Mouse (Mus musculus) ES-E14 (cell line): Measurements from ENCODE around the gene Itpr2. TPM values are rescaled to one million over a fixed set of nuclear protein-coding genes. Genes with fewer than 3 reads are reported as not detected.

ENCODE experiments used
- DNase-seq: peaks from one replicate; pipeline ENCODE4 v3.0.0-alpha.2; 2013; ENCODE audit warnings: low read depth, low spot score
- H3K27ac ChIP-seq: 2 replicates; pipeline ENCODE4 v1.5.1; 2012; ENCODE audit warnings: low read depth, mild to moderate bottlenecking, low read length, moderate library complexity, mixed read lengths; ENCODE audit not compliant: poor library complexity, insufficient read depth, severe bottlenecking
- H3K36me3 ChIP-seq: 2 replicates; pipeline ENCODE4 v1.6.1; 2012; ENCODE audit warnings: mild to moderate bottlenecking, low read length, moderate library complexity, mixed read lengths; ENCODE audit not compliant: control insufficient read depth, poor library complexity, insufficient read depth, severe bottlenecking
- H3K4me1 ChIP-seq, 2 experiments: fragments of 150-350 bp in 1 of 2; sonication (generic) in 1 of 2; 2 replicates each; pipeline ENCODE4 v1.6.1; 2012; ENCODE audit warnings: low read length in 2 of 2, mild to moderate bottlenecking in 1 of 2, mixed read lengths in 1 of 2; ENCODE audit not compliant: control insufficient read depth in 2 of 2, insufficient read depth in 2 of 2, poor library complexity in 1 of 2
- H3K4me3 ChIP-seq, 2 experiments: fragments of 150-350 bp in 1 of 2; sonication (generic) in 1 of 2; 2 replicates each; pipeline ENCODE4 v1.5.1; 2012; ENCODE audit warnings: low read length in 2 of 2, low read depth in 1 of 2, mild to moderate bottlenecking in 1 of 2, mixed read lengths in 1 of 2; ENCODE audit not compliant: insufficient read depth in 1 of 2, poor library complexity in 1 of 2, severe bottlenecking in 1 of 2
- H3K9ac ChIP-seq: 2 replicates; pipeline ENCODE4 v1.6.1; 2012; ENCODE audit warnings: low read depth, mild to moderate bottlenecking, low read length, mixed read lengths; ENCODE audit not compliant: poor library complexity, insufficient read depth, severe bottlenecking
- H3K9me3 ChIP-seq: fragments of 150-350 bp; sonication (generic); 2 replicates; pipeline ENCODE4 v1.6.1; 2012; ENCODE audit warnings: low read depth, mild to moderate bottlenecking, low read length; ENCODE audit not compliant: control insufficient read depth, insufficient read depth
- CHD2 ChIP-seq: IDR thresholded peaks from 2 replicates; pipeline ENCODE4 v1.6.1; 2014; ENCODE audit warnings: mild to moderate bottlenecking, low read depth, low read length, inconsistent platforms
- HCFC1 ChIP-seq: IDR thresholded peaks from 2 replicates; pipeline ENCODE4 v1.6.1; 2012; ENCODE audit warnings: low read length, inconsistent platforms, borderline replicate concordance; ENCODE audit not compliant: insufficient read depth
- MAFK ChIP-seq: IDR thresholded peaks from 2 replicates; pipeline ENCODE4 v1.6.1; 2014; ENCODE audit warnings: mild to moderate bottlenecking, low read depth, low read length, inconsistent platforms; ENCODE audit not compliant: insufficient read depth
- ZC3H11A ChIP-seq: IDR thresholded peaks from 2 replicates; pipeline ENCODE4 v1.6.1; 2012; ENCODE audit warnings: low read depth, mild to moderate bottlenecking, inconsistent platforms, low read length, borderline replicate concordance
- ZNF384 ChIP-seq: IDR thresholded peaks from 2 replicates; pipeline ENCODE4 v1.6.1; 2012; ENCODE audit warnings: low read depth, low read length, inconsistent platforms
- in situ Hi-C, 2 experiments: fragments of 600-800 bp; cut with MboI; formaldehyde crosslinking; loops; one replicate each; pipeline ENCODE4 v1.15.1; 2025; ENCODE audit warnings: low sequenced_read_pairs in 2 of 2, inconsistent platforms in 1 of 2; ENCODE audit not compliant: unreplicated experiment in 2 of 2
- total RNA-seq: library from RNA; depleted of rRNA; stranded (reverse); fragments of 300-350 nt; gene quantifications from 2 replicates; pipeline ENCODE4 v1.2.3, GENCODE M21; 2012

Gene Itpr2
- total RNA-seq, 1 experiment = 1.5 TPM

GRCm38 (mm10) chr6:146513384-146513783, 11.4 kb upstream of the Itpr2 start:
- H3K9me3 ChIP-seq = no peaks in the 10 kb centered on the region
- H3K27ac ChIP-seq = no peak overlapping the region
- DNase-seq = no peak
- no peak overlapping the region for H3K4me3 ChIP-seq
- H3K9ac ChIP-seq = no peak overlapping the region
- no peaks in the 10 kb centered on the region for H3K4me1 ChIP-seq
- TF ChIP-seq ZNF384 (no peak), MAFK (no peak), CHD2 (no peak), HCFC1 (no peak), ZC3H11A (no peak)
- in situ Hi-C loops = no loop called here
- H3K36me3 ChIP-seq = no peaks in the 10 kb centered on the region

DNA sequence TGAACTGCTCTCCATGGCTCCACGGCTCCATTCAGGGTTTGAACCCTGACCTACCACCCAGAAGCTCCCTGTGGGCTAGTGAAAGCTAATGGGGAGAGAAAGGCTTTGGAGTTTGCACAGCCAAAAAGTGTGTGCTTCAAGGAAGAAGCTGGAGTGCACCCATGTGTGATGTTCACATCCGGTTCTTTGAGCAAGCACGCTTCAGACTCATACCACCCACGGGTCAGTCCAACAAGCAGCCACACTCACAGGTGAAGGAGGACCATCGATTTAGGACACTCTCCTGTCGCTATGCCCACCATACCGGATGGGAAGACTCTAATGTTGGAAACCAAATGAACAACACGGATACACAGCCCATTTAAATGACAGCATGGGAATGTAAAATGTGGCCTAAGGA, 9.5 kb upstream of the Itpr2 start:
- TF ChIP-seq ZNF384 (no peak), MAFK (no peak), CHD2 (no peak), ZC3H11A (no peak), HCFC1 (no peak)
- in situ Hi-C loops = no loop called here
- Histone ChIP-seq H3K9ac (no peak overlapping the region), H3K4me1 (no peaks in the 10 kb centered on the region), H3K4me3 (no peak overlapping the region), H3K36me3 (no peaks in the 10 kb centered on the region), H3K27ac (no peak overlapping the region), H3K9me3 (no peaks in the 10 kb centered on the region)
- no peak for DNase-seq

DNA sequence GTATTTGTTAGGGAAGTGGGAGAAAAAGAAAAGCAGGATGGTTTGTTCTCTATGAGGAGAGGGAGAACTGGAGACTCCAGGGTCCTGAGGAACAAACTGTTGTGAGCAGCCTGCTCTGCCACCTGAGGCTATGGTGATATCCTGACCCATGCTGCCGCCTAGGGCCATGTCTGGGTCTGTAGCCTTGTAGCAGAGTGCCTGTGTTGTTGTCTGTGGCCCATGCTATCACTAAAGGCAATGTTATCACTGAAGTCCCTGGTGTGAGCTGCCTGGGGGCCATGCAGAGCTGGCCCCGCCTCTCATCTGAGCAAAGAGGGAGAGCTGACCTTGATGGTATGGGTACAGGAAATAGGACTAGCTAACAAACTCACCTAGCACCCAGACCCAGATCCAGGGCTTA, 7.9 kb upstream of the Itpr2 start:
- Histone ChIP-seq H3K4me3 (no peak overlapping the region), H3K27ac (no peak overlapping the region), H3K9me3 (no peaks in the 10 kb centered on the region), H3K4me1 (no peaks in the 10 kb centered on the region), H3K36me3 (no peaks in the 10 kb centered on the region), H3K9ac (no peak overlapping the region)
- no peak for TF ChIP-seq ZNF384
- TF ChIP-seq MAFK = no peak
- no peak for TF ChIP-seq ZC3H11A
- TF ChIP-seq CHD2 = no peak
- TF ChIP-seq HCFC1 = no peak
- in situ Hi-C loops = no loop called here
- DNase-seq = no peak

- in situ Hi-C loops = no loop called here
Measured at GRCm38 (mm10) chr6:146504459-146504858, 2.4 kb upstream of the Itpr2 start.

GRCm38 (mm10) chr6:146502856-146503255, 833 bp upstream of the Itpr2 start:
- no peaks in the 10 kb centered on the region for H3K9me3 ChIP-seq
- no peak overlapping the region for H3K4me3 ChIP-seq
- no peak overlapping the region for H3K27ac ChIP-seq
- in situ Hi-C loops = no loop called here
- H3K36me3 ChIP-seq = no peaks in the 10 kb centered on the region
- TF ChIP-seq HCFC1 (no peak), ZC3H11A (no peak), MAFK (no peak)
- H3K4me1 ChIP-seq = no peaks in the 10 kb centered on the region
- DNase-seq = no peak
- H3K9ac ChIP-seq = no peak overlapping the region

More at GRCm38 (mm10) chr6:146504459-146504858, 2.4 kb upstream of the Itpr2 start:
- H3K36me3 ChIP-seq = no peaks in the 10 kb centered on the region
- no peak for DNase-seq
- TF ChIP-seq ZNF384 = no peak
- no peak for TF ChIP-seq MAFK
- no peak for TF ChIP-seq CHD2
- no peak for TF ChIP-seq ZC3H11A
- no peak for TF ChIP-seq HCFC1
- no peak overlapping the region for H3K4me3 ChIP-seq
- no peaks in the 10 kb centered on the region for H3K9me3 ChIP-seq
- no peak overlapping the region for H3K9ac ChIP-seq
- no peaks in the 10 kb centered on the region for H3K4me1 ChIP-seq
- no peak overlapping the region for H3K27ac ChIP-seq
